Mouse (Mus musculus): ENCODE measurements around the gene Tbxa2r.

The Tbxa2r gene

GRCm38 (mm10) chr10:81363436-81364346 is 35.2 kb downstream of the Tbxa2r start:
- in situ Hi-C loops (cut with MboI, MseI) = no loop called here

- in situ Hi-C loops (cut with MboI, MseI) = no loop called here
Measured at GRCm38 (mm10) chr10:81364666-81365065, 36.1 kb downstream of the Tbxa2r start.

GRCm38 (mm10) chr10:81365073-81365472 is 36.5 kb downstream of the Tbxa2r start:
- in situ Hi-C loops (cut with MboI, MseI) = no loop called here

- in situ Hi-C loops (cut with MboI, MseI) = no loop called here
Measured at GRCm38 (mm10) chr10:81365672-81366476, 37.3 kb downstream of the Tbxa2r start, which contains the start of gene 4930404N11Rik. Gene 4930404N11Rik (minus strand): TSS chr10:81365816.

- in situ Hi-C loops (cut with MboI, MseI) = no loop called here
Measured at GRCm38 (mm10) chr10:81366477-81367206, 38.1 kb downstream of the Tbxa2r start.

- in situ Hi-C loops (cut with MboI, MseI) = no loop called here
Measured at GRCm38 (mm10) chr10:81367207-81367495, 38.6 kb downstream of the Tbxa2r start.

- in situ Hi-C loops (cut with MboI, MseI) = no loop called here
Measured at GRCm38 (mm10) chr10:81375322-81375721, 46.8 kb downstream of the Tbxa2r start.

- in situ Hi-C loops (cut with MboI, MseI) = no loop called here
Measured at GRCm38 (mm10) chr10:81376561-81377361, 48.2 kb downstream of the Tbxa2r start.

GRCm38 (mm10) chr10:81377362-81377664 is 48.8 kb downstream of the Tbxa2r start:
- in situ Hi-C loops (cut with MboI, MseI) = no loop called here

GRCm38 (mm10) chr10:81377793-81378552 is 49.4 kb downstream of the Tbxa2r start, which contains the start of gene Fzr1:
Gene Fzr1 (minus strand): TSS chr10:81378516.
- in situ Hi-C loops (cut with MboI, MseI) = no loop called here

GRCm38 (mm10) chr10:81378553-81379182 is 50.1 kb downstream of the Tbxa2r start:
- in situ Hi-C loops (cut with MboI, MseI) = no loop called here

GRCm38 (mm10) chr10:81379183-81379553 is 50.6 kb downstream of the Tbxa2r start:
- in situ Hi-C loops (cut with MboI, MseI) = no loop called here

- in situ Hi-C loops (cut with MboI, MseI) = no loop called here
Measured at GRCm38 (mm10) chr10:81379809-81380378, 51.4 kb downstream of the Tbxa2r start.

GRCm38 (mm10) chr10:81382039-81382438 is 53.5 kb downstream of the Tbxa2r start:
- in situ Hi-C loops (cut with MboI, MseI) = no loop called here

GRCm38 (mm10) chr10:81383802-81384604 is 55.5 kb downstream of the Tbxa2r start, which contains the start of the genes Dohh and Gm48551:
Gene Dohh (plus strand): TSS chr10:81384428.
Gene Gm48551 (plus strand): TSS chr10:81384466.
- in situ Hi-C loops (cut with MboI, MseI) = no loop called here

- in situ Hi-C loops (cut with MboI, MseI) = no loop called here
Measured at GRCm38 (mm10) chr10:81384605-81384982, 56.1 kb downstream of the Tbxa2r start.

Measured in T-helper 17 cell (primary cell).